Mouse (Mus musculus) embryonic fibroblast, embryonic 13.5 days (primary cell): ENCODE measurements around the gene Gmip. TPM values are rescaled to one million over a fixed set of nuclear protein-coding genes. Genes with fewer than 3 reads are reported as not detected.

Experiments
- H3K27ac ChIP-seq: 2 replicates; pipeline ENCODE4 v1.5.1; 2012; ENCODE audit warnings: low read length, control low read depth, inconsistent platforms; ENCODE audit not compliant: insufficient read depth
- H3K4me1 ChIP-seq: 2 replicates; pipeline ENCODE4 v1.6.1; 2011; ENCODE audit warnings: low read length; ENCODE audit not compliant: control insufficient read depth, insufficient read depth
- H3K4me3 ChIP-seq: 2 replicates; pipeline ENCODE4 v1.5.1; 2011; ENCODE audit warnings: mild to moderate bottlenecking, control low read depth, low read length; ENCODE audit not compliant: insufficient read depth
- CTCF ChIP-seq: IDR thresholded peaks from 2 replicates; pipeline ENCODE4 v1.5.1; 2011; ENCODE audit warnings: mild to moderate bottlenecking, control low read depth, low read length, moderate library complexity, borderline replicate concordance; ENCODE audit not compliant: insufficient read depth
- POLR2A ChIP-seq: IDR thresholded peaks from 2 replicates; pipeline ENCODE4 v1.6.1; 2011; ENCODE audit warnings: low read depth, mild to moderate bottlenecking, control low read depth, low read length, moderate library complexity
- polyA plus RNA-seq: library from polyadenylated mRNA; stranded (reverse); fragments of >200 nt; gene quantifications from 2 replicates; pipeline ENCODE4 v1.2.4, GENCODE M21; 2011; ENCODE audit warnings: low read depth; ENCODE audit not compliant: missing spikeins, insufficient read length

Gmip gene
- polyA plus RNA-seq, 1 experiment, result 15.9 TPM

- Histone ChIP-seq H3K4me1 (peaks cover 7% of the 10 kb centered on the region; the same call in 1 of the 2 replicates), H3K27ac (no peak overlapping the region), H3K4me3 (peak overlapping the region; percentile 86)
- TF ChIP-seq POLR2A, result no peak
- no peak for TF ChIP-seq CTCF
Measured at GRCm38 (mm10) chr8:69790364-69790763, 18.1 kb upstream of the Gmip start.

GRCm38 (mm10) chr8:69790773-69791367 is 17.6 kb upstream of the Gmip start, which contains the start of the genes Atp13a1 and Zfp866:
TSS of gene Atp13a1 (plus strand) at chr8:69791163.
TSS of gene Zfp866 (minus strand) at chr8:69791178.
- Histone ChIP-seq H3K4me3 (peak within 1 kb of the TSS; percentile 86), H3K4me1 (peaks cover 7% of the 10 kb centered on the region; the same call in 1 of the 2 replicates), H3K27ac (peak within 1 kb of the TSS; percentile 55)
- no peak for TF ChIP-seq CTCF
- peak; percentile 85 for TF ChIP-seq POLR2A

GRCm38 (mm10) chr8:69791415-69792068 is 16.9 kb upstream of the Gmip start:
- Histone ChIP-seq H3K4me3 (peak overlapping the region; percentile 86), H3K4me1 (peaks cover 7% of the 10 kb centered on the region; the same call in 1 of the 2 replicates), H3K27ac (no peak overlapping the region)
- TF ChIP-seq POLR2A, result no peak
- TF ChIP-seq CTCF, result no peak

- TF ChIP-seq POLR2A, result no peak
- TF ChIP-seq CTCF, result no peak
- Histone ChIP-seq H3K27ac (no peak overlapping the region), H3K4me3 (no peak overlapping the region), H3K4me1 (peaks cover 7% of the 10 kb centered on the region; the same call in 1 of the 2 replicates)
Measured at GRCm38 (mm10) chr8:69793666-69794065, 14.8 kb upstream of the Gmip start.

DNA sequence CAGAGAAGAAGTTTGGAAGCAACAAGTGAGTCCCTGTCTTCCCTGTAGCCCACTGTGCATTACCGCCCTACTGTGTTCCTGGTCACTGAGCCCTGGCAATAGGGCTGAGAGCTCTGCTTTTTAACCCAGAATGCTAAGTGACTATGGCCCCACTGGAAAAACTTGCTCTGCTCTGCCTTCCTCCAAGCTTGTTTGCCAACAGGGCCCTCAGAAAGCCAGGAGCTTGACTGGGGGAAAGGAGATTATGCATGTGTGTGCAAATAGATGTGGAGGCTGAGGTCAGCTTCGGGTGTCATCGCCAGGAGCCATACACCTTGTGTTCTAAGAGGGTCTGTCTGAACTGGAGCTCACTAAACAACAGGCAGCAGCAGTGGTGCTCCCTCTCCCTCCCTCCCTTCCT is 14.4 kb upstream of the Gmip start:
- Histone ChIP-seq H3K4me3 (no peak overlapping the region), H3K27ac (no peak overlapping the region), H3K4me1 (peaks cover 7% of the 10 kb centered on the region; the same call in 1 of the 2 replicates)
- TF ChIP-seq CTCF (no peak), POLR2A (no peak)

DNA sequence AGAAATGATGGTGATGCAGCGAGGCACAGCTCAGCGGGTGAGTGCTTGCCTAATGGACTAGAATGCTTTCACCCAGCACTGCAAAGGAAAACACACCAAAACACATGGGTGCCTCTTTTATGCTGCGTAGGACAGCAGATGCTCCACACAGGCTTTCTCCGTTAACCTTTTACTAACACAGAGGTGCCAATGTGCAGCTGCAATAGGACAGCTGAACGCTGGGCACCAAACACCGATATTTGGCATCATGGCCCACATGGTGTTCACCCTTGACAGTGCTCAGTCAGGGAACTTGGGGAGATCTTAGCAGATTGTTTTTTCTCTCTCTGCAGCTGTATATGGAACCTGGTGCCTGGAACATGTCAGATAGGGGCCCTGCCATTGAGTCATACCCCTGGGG is 13.6 kb upstream of the Gmip start:
- H3K4me3 ChIP-seq, result no peak overlapping the region
- H3K27ac ChIP-seq, result no peak overlapping the region
- peaks cover 7% of the 10 kb centered on the region; the same call in 1 of the 2 replicates for H3K4me1 ChIP-seq
- TF ChIP-seq CTCF (no peak), POLR2A (no peak)

DNA sequence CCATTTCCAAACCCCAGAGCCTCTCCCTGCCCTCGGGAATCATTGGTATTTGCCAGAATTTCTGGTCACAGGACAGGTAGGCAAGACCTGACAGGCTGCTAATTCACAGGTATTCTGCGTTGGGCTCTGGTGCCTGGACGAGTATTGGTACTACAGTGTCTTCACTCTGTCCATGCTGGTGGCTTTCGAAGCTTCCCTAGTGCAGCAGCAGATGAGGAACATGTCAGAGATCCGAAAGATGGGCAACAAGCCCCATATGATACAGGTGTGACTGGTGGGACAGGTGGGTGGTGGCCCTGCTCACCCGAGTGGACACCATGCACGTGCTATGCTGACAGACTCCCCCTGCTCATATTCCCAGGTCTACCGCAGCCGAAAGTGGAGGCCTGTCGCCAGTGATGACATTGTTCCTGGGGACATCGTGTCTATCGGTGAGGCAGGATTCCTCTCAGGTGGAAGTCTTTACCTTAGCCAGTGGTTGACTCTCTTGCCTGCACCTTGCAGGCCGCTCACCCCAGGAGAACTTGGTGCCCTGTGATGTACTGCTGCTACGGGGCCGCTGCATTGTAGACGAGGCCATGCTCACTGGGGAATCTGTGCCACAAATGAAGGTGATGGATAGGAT is 11.6 kb upstream of the Gmip start:
- TF ChIP-seq POLR2A (no peak), CTCF (no peak)

GRCm38 (mm10) chr8:69797661-69798060 is 10.8 kb upstream of the Gmip start:
- H3K4me1 ChIP-seq, result peaks cover under 1% of the 10 kb centered on the region; the same call in 1 of the 2 replicates
- no peak overlapping the region for H3K27ac ChIP-seq
- TF ChIP-seq CTCF, result no peak
- no peak for TF ChIP-seq POLR2A
- no peak overlapping the region for H3K4me3 ChIP-seq

More for the DNA sequence above, 11.6 kb upstream of the Gmip start:
- Histone ChIP-seq H3K4me1 (peaks cover 7% of the 10 kb centered on the region; the same call in 1 of the 2 replicates), H3K27ac (no peak overlapping the region), H3K4me3 (no peak overlapping the region)

DNA sequence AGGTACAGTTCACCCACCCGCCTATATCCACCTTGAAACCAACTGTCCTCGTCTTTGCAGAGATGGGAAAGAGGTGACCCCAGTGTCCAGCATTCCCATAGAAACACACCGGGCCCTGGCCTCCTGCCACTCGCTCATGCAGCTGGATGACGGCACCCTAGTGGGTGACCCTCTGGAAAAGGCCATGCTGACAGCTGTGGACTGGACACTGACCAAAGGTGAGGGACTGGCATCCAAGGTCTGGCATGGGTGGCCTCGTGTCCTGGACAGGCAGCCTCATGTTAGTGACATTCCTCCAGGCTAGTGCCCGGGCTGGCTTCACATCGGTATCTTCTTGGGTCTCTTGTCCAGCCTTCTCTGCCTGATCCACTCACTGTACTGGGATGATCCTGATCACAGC is 9.2 kb upstream of the Gmip start:
- Histone ChIP-seq H3K4me1 (no peaks in the 10 kb centered on the region), H3K27ac (no peak overlapping the region), H3K4me3 (no peak overlapping the region)
- TF ChIP-seq POLR2A (no peak), CTCF (no peak)
